Mouse (Mus musculus): Measurements from ENCODE around the gene Med25. TPM values are rescaled to one million over a fixed set of nuclear protein-coding genes. Genes with fewer than 3 reads are reported as not detected.

The Med25 gene
- polyA plus RNA-seq, 1 experiment: 143 TPM

- Histone ChIP-seq H3K27ac (ENCODE audit: control insufficient read depth, insufficient read depth, low read depth, low read length) (no peak overlapping the region), H3K4me3 (ENCODE audit: control insufficient read depth, low read depth, low read length) (no peak overlapping the region), H3K4me1 (ENCODE audit: control insufficient read depth, insufficient read depth, low read length) (peaks cover 20% of the 10 kb centered on the region), H3K36me3 (ENCODE audit: control insufficient read depth, insufficient read depth, low read length) (no peaks in the 10 kb centered on the region), H3K27me3 (ENCODE audit: control insufficient read depth, insufficient read depth, low read length) (no peaks in the 10 kb centered on the region)
- TF ChIP-seq POLR2A (IDR thresholded peaks at IDR 0.05; ENCODE audit: control insufficient read depth, low read depth, low read length): no peak
- no peak for TF ChIP-seq CTCF (IDR thresholded peaks at IDR 0.05; ENCODE audit: control insufficient read depth, insufficient read depth, insufficient replicate concordance, low read depth, low read length)
Observed at GRCm38 (mm10) chr7:44846804-44847203, 45.7 kb downstream of the Med25 start.

GRCm38 (mm10) chr7:44845006-44845405, 47.5 kb downstream of the Med25 start:
- Histone ChIP-seq H3K27ac (ENCODE audit: control insufficient read depth, insufficient read depth, low read depth, low read length) (no peak overlapping the region), H3K4me3 (ENCODE audit: control insufficient read depth, low read depth, low read length) (no peak overlapping the region), H3K36me3 (ENCODE audit: control insufficient read depth, insufficient read depth, low read length) (no peaks in the 10 kb centered on the region), H3K27me3 (ENCODE audit: control insufficient read depth, insufficient read depth, low read length) (no peaks in the 10 kb centered on the region), H3K4me1 (ENCODE audit: control insufficient read depth, insufficient read depth, low read length) (peaks cover 16% of the 10 kb centered on the region)
- TF ChIP-seq POLR2A (IDR thresholded peaks at IDR 0.05; ENCODE audit: control insufficient read depth, low read depth, low read length): no peak

- Histone ChIP-seq H3K4me1 (ENCODE audit: control insufficient read depth, insufficient read depth, low read length) (peaks cover 14% of the 10 kb centered on the region), H3K36me3 (ENCODE audit: control insufficient read depth, insufficient read depth, low read length) (no peaks in the 10 kb centered on the region), H3K4me3 (ENCODE audit: control insufficient read depth, low read depth, low read length) (peak overlapping the region; percentile 74), H3K27me3 (ENCODE audit: control insufficient read depth, insufficient read depth, low read length) (no peaks in the 10 kb centered on the region), H3K27ac (ENCODE audit: control insufficient read depth, insufficient read depth, low read depth, low read length) (no peak overlapping the region; the same call in 1 of the 2 replicates)
- TF ChIP-seq POLR2A (IDR thresholded peaks at IDR 0.05; ENCODE audit: control insufficient read depth, low read depth, low read length) (no peak), CTCF (IDR thresholded peaks at IDR 0.05; ENCODE audit: control insufficient read depth, insufficient read depth, insufficient replicate concordance, low read depth, low read length) (no peak)
Observed at GRCm38 (mm10) chr7:44841825-44842463, 50.6 kb downstream of the Med25 start.

- Histone ChIP-seq H3K27me3 (ENCODE audit: control insufficient read depth, insufficient read depth, low read length) (no peaks in the 10 kb centered on the region), H3K27ac (ENCODE audit: control insufficient read depth, insufficient read depth, low read depth, low read length) (peak overlapping the region; percentile 68), H3K4me1 (ENCODE audit: control insufficient read depth, insufficient read depth, low read length) (peaks cover 14% of the 10 kb centered on the region), H3K4me3 (ENCODE audit: control insufficient read depth, low read depth, low read length) (peak overlapping the region; percentile 74), H3K36me3 (ENCODE audit: control insufficient read depth, insufficient read depth, low read length) (no peaks in the 10 kb centered on the region)
- no peak for TF ChIP-seq CTCF (IDR thresholded peaks at IDR 0.05; ENCODE audit: control insufficient read depth, insufficient read depth, insufficient replicate concordance, low read depth, low read length)
- TF ChIP-seq POLR2A (IDR thresholded peaks at IDR 0.05; ENCODE audit: control insufficient read depth, low read depth, low read length): no peak; the same call in 1 of the 2 replicates
Observed at GRCm38 (mm10) chr7:44840426-44840825, 52.1 kb downstream of the Med25 start.

GRCm38 (mm10) chr7:44839491-44840191, 52.9 kb downstream of the Med25 start:
- Histone ChIP-seq H3K4me3 (ENCODE audit: control insufficient read depth, low read depth, low read length) (peak overlapping the region; percentile 74), H3K27me3 (ENCODE audit: control insufficient read depth, insufficient read depth, low read length) (no peaks in the 10 kb centered on the region), H3K4me1 (ENCODE audit: control insufficient read depth, insufficient read depth, low read length) (peaks cover 14% of the 10 kb centered on the region), H3K27ac (ENCODE audit: control insufficient read depth, insufficient read depth, low read depth, low read length) (no peak overlapping the region), H3K36me3 (ENCODE audit: control insufficient read depth, insufficient read depth, low read length) (no peaks in the 10 kb centered on the region)
- peak; percentile 23; the same call in 1 of the 2 replicates for TF ChIP-seq POLR2A (IDR thresholded peaks at IDR 0.05; ENCODE audit: control insufficient read depth, low read depth, low read length)
- no peak; the same call in 1 of the 2 replicates for TF ChIP-seq CTCF (IDR thresholded peaks at IDR 0.05; ENCODE audit: control insufficient read depth, insufficient read depth, insufficient replicate concordance, low read depth, low read length)

- TF ChIP-seq CTCF (IDR thresholded peaks at IDR 0.05; ENCODE audit: control insufficient read depth, insufficient read depth, insufficient replicate concordance, low read depth, low read length) (no peak), POLR2A (IDR thresholded peaks at IDR 0.05; ENCODE audit: control insufficient read depth, low read depth, low read length) (no peak)
- peak overlapping the region; percentile 74 for H3K4me3 ChIP-seq (ENCODE audit: control insufficient read depth, low read depth, low read length)
Observed at GRCm38 (mm10) chr7:44839171-44839490, 53.4 kb downstream of the Med25 start.

GRCm38 (mm10) chr7:44838073-44838472, 54.4 kb downstream of the Med25 start:
- H3K36me3 ChIP-seq (ENCODE audit: control insufficient read depth, insufficient read depth, low read length): no peaks in the 10 kb centered on the region
- H3K27ac ChIP-seq (ENCODE audit: control insufficient read depth, insufficient read depth, low read depth, low read length): no peak overlapping the region
- TF ChIP-seq POLR2A (IDR thresholded peaks at IDR 0.05; ENCODE audit: control insufficient read depth, low read depth, low read length) (no peak), CTCF (IDR thresholded peaks at IDR 0.05; ENCODE audit: control insufficient read depth, insufficient read depth, insufficient replicate concordance, low read depth, low read length) (no peak)
- no peak overlapping the region for H3K4me3 ChIP-seq (ENCODE audit: control insufficient read depth, low read depth, low read length)
- H3K27me3 ChIP-seq (ENCODE audit: control insufficient read depth, insufficient read depth, low read length): no peaks in the 10 kb centered on the region
- H3K4me1 ChIP-seq (ENCODE audit: control insufficient read depth, insufficient read depth, low read length): peaks cover 14% of the 10 kb centered on the region

More at GRCm38 (mm10) chr7:44839171-44839490, 53.4 kb downstream of the Med25 start:
- Histone ChIP-seq H3K4me1 (ENCODE audit: control insufficient read depth, insufficient read depth, low read length) (peaks cover 14% of the 10 kb centered on the region), H3K36me3 (ENCODE audit: control insufficient read depth, insufficient read depth, low read length) (no peaks in the 10 kb centered on the region), H3K27ac (ENCODE audit: control insufficient read depth, insufficient read depth, low read depth, low read length) (no peak overlapping the region), H3K27me3 (ENCODE audit: control insufficient read depth, insufficient read depth, low read length) (no peaks in the 10 kb centered on the region)
